Mouse (Mus musculus) subcutaneous adipose tissue, adult 2 months (tissue): Measurements from ENCODE around the gene Gm4567. TPM values are rescaled to one million over a fixed set of nuclear protein-coding genes. Genes with fewer than 3 reads are reported as not detected.

Source experiments
- polyA plus RNA-seq: library from polyadenylated mRNA; depleted of rRNA; stranded (reverse); fragments of >200 nt; gene quantifications from 2 replicates; pipeline ENCODE4 v1.2.3, GENCODE M21; 2012; ENCODE audit warnings: low replicate concordance; rRNA removed

Gene Gm4567
- not detected in 2 replicates for polyA plus RNA-seq

GRCm38 (mm10) chr7:22719610-22720009, at the start of gene Gm4567:
Gene Gm4567, minus strand, starts transcription at chr7:22719710.

GRCm38 (mm10) chr7:22761397-22761796, 41.9 kb upstream of the Gm4567 start, which contains the start of gene Vmn1r157:
Gene Vmn1r157, plus strand, starts transcription at chr7:22761697.

GRCm38 (mm10) chr7:22692217-22692616, 27.3 kb downstream of the Gm4567 start, which contains the start of gene Gm8693:
Gene Gm8693, minus strand, starts transcription at chr7:22692317.

Other genes with a start within 250 kb of the Gm4567 start
- gene Vmn1r151, start 220.0 kb downstream of the Gm4567 start, polyA plus RNA-seq = not detected in 2 replicates
- gene Vmn1r152, start 196.7 kb downstream of the Gm4567 start, polyA plus RNA-seq = not detected in 2 replicates
- gene Gm8677, start 184.8 kb downstream of the Gm4567 start, polyA plus RNA-seq = not detected in 2 replicates
- not detected in 2 replicates for gene Gm4201, start 154.4 kb downstream of the Gm4567 start, polyA plus RNA-seq
- gene Gm4565, start 131.6 kb downstream of the Gm4567 start, polyA plus RNA-seq = not detected in 2 replicates
- gene Vmn1r155, start 61.7 kb downstream of the Gm4567 start, polyA plus RNA-seq = not detected in 2 replicates
- gene Gm8693, start 27.4 kb downstream of the Gm4567 start, polyA plus RNA-seq = not detected in 2 replicates
- not detected in 2 replicates for gene Vmn1r157, start 42.0 kb upstream of the Gm4567 start, polyA plus RNA-seq
- gene Vmn1r158, start 71.1 kb upstream of the Gm4567 start, polyA plus RNA-seq = not detected in 2 replicates
- not detected in 2 replicates for gene Vmn1r159, start 123.9 kb upstream of the Gm4567 start, polyA plus RNA-seq
- gene Vmn1r160, start 151.5 kb upstream of the Gm4567 start, polyA plus RNA-seq = not detected in 2 replicates